Mouse (Mus musculus) heart, postnatal 25 days (tissue): ENCODE data around the gene Cog2. TPM values are rescaled to one million over a fixed set of nuclear protein-coding genes. Genes with fewer than 3 reads are reported as not detected.

Experiments
- DNase-seq: peaks from one replicate; pipeline ENCODE4 v3.0.0; 2022; ENCODE audit warnings: low spot score
- intact Hi-C: fragments of 180-260 bp; cut with DNase I; formaldehyde crosslinking; loops from one replicate; pipeline ENCODE4 v1.15.1; 2025
- total RNA-seq, 2 experiments: library from RNA; stranded (reverse); gene quantifications; 2 replicates each; pipeline ENCODE4 v1.2.3; 2021

Gene Cog2
- total RNA-seq, 2 experiments from 2014 or later, result 21.3 to 21.6 TPM

- intact Hi-C loops, result no loop called here
- no peak for DNase-seq
Observed at GRCm38 (mm10) chr8:124516039-124516438, 4.5 kb upstream of the Cog2 start.

DNA sequence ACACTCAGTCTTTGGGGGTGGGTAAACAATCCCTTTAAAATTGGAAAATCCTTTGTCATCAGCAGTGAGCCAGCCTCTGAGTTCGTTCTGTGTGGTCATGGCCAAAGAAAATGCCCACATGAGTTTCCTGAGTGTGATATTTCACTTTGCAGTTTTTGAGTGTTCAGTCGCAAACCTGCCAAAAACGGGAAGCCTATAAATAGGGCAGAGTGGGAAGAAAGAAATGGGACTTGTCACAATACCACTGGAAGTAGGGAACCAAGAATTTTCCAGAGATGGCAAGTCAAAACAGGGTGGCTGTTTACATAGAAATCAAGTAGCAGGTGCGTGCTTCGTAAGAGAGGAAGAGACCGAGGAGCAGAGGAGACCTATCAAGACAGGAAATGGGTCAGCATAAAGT is 4.0 kb upstream of the Cog2 start:
- intact Hi-C loops, result no loop called here
- no peak for DNase-seq

DNA sequence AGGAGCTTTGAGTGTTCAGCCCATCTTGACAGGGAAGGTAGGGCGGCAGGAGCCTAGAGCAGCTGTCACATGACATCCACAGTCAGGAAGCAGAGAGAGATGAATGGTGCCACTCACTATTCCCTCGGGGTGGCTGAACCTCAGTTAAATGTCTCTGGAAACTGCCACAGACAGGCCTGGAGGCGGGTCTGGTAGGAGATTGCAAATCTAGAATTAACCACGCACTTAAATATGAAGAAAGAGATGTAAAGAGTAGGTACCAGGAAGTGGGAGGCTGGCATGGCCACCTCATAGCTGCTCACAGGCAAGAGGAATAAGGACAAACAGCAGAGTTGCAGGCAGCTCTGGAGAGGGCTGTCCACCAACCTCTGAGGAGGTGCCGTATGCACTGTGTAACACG is 3.4 kb upstream of the Cog2 start:
- no peak for DNase-seq
- intact Hi-C loops, result no loop called here

- intact Hi-C loops, result no loop called here
- DNase-seq, result no peak
Observed at GRCm38 (mm10) chr8:124521946-124522345, 1.4 kb downstream of the Cog2 start.

GRCm38 (mm10) chr8:124526261-124526660 is 5.7 kb downstream of the Cog2 start:
- intact Hi-C loops, result loop anchor here (5.0 kb wide), 1 partner anchor 94 kb away; no protein-coding TSS in a partner anchor
- DNase-seq, result no peak

GRCm38 (mm10) chr8:124530076-124530475 is 9.5 kb downstream of the Cog2 start:
- intact Hi-C loops, result no loop called here
- no peak for DNase-seq

DNA sequence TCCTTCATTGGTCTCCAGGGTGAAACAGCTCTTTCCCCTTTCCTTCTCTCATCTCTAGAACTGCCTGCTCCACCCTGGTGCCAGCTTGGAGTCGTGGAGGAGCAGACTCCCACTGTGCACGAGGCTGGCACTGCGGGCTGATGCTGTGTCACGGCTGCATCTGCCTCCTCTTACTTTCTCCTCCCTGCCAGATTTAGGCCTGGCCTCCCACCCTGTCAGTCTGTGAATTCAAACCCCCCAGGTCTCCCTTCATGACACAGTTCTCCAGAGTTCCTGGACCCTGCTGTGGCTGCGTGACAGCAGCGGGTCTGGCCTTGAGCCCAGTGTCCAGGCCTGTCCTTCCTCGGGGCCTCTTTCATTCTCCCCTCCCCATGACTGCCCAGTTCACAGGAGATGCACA is 10.0 kb downstream of the Cog2 start:
- no peak for DNase-seq
- intact Hi-C loops, result no loop called here

DNA sequence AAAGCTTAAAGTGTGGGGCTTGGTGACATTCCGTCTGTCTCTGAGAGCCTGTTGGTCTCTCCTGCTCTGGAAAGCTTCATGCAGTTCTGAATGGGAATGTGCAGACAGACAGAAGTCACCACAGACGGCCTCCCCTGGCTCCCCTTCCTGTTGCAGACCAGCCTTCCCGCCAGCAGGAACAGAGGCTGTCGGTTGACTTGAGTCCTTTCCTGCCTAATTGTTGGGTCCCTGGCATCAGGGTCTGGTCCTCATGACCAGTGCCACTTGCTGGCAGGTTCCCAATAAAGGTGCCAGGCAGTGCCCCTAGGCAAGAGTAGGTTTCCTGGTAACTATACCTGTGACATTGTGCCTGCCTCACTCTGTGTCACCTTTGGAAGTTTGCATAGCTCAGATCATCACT is 10.4 kb downstream of the Cog2 start:
- intact Hi-C loops, result no loop called here
- DNase-seq, result no peak

- intact Hi-C loops, result no loop called here
- DNase-seq, result no peak
Observed at GRCm38 (mm10) chr8:124532626-124533025, 12.1 kb downstream of the Cog2 start.

- intact Hi-C loops, result no loop called here
- DNase-seq, result no peak
Observed at GRCm38 (mm10) chr8:124535451-124535850, 14.9 kb downstream of the Cog2 start.

DNA sequence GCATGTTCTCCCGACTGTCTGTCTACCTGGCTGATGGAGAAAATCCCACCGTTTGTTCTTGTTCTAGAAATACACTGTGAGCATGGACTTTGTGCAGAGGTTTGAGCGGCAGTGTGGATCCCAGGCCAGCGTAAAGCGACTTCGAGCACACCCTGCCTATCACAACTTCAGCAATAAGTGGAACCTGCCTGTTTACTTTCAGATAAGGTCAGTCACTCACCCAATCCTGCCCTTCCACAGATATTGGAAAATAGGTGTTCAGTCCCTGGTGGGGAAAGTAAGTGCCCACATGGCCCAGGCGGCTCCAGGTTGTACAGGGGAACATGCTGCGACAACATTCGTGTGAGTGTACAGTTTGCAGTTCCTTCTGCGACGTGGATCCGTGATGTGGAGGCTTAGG is 20.3 kb downstream of the Cog2 start:
- intact Hi-C loops, result no loop called here
- DNase-seq, result no peak

GRCm38 (mm10) chr8:124542001-124542400 is 21.4 kb downstream of the Cog2 start:
- DNase-seq, result no peak
- intact Hi-C loops, result no loop called here

GRCm38 (mm10) chr8:124543272-124543671 is 22.7 kb downstream of the Cog2 start:
- DNase-seq, result no peak
- intact Hi-C loops, result no loop called here

DNA sequence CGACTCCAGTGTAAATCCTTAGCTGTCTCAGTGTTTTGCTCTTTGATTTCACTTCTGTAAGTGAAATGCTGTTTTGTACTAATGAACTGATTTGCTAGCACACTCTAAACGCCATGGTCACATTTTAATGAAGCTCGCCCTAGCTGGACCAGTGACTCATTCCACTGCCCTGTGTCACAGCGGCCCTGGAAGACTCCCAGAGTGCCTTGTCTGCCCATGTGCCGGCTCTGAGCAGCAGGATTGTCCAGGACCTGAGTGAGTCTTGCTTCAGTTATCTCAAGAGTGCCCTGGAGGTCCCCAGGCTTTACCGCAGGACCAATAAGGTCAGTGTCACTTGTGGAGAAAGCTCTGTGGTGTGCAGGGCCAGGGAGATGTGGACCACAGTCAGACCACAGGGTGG is 25.8 kb downstream of the Cog2 start:
- intact Hi-C loops, result no loop called here
- no peak for DNase-seq

DNA sequence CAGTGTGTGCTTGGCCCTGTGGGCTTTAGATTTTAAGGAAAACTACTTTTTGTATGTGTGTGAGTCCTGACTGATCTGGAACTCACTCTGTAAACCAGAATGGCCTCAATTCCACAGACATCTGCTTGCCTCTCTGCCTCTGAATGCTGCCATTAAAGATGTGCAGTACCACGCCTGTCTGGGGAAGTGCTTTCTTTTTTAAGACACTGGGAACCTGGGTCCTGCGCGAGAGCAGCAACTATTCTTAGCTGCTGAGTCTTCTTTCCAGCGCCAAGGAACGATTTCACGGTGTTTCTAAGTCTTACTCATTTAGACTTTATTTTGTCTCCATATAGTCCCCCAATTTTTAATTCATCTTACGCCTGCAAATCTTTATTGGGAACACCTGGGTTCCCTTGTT is 26.2 kb downstream of the Cog2 start:
- no peak for DNase-seq
- intact Hi-C loops, result no loop called here

- intact Hi-C loops, result no loop called here
- no peak for DNase-seq
Observed at GRCm38 (mm10) chr8:124547269-124547668, 26.7 kb downstream of the Cog2 start.

DNA sequence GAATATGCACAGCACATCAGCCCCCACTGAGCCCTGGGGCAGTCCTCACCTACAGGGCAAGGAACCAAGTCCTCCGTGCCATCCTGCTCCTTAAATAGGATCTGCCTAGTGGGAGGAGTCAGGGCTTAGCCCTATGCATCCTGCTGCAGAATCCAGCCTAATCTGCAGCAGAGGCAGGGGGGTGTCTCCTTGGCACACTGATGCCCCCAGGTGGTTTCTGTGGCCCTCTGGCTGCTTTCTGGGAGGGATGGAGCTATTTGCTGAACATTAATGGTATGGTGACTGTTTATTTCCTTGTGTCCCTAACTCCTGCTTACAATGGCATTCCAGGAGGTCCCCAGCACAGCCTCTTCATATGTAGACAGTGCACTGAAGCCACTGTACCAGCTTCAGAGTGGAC is 27.6 kb downstream of the Cog2 start:
- intact Hi-C loops, result no loop called here
- DNase-seq, result no peak

DNA sequence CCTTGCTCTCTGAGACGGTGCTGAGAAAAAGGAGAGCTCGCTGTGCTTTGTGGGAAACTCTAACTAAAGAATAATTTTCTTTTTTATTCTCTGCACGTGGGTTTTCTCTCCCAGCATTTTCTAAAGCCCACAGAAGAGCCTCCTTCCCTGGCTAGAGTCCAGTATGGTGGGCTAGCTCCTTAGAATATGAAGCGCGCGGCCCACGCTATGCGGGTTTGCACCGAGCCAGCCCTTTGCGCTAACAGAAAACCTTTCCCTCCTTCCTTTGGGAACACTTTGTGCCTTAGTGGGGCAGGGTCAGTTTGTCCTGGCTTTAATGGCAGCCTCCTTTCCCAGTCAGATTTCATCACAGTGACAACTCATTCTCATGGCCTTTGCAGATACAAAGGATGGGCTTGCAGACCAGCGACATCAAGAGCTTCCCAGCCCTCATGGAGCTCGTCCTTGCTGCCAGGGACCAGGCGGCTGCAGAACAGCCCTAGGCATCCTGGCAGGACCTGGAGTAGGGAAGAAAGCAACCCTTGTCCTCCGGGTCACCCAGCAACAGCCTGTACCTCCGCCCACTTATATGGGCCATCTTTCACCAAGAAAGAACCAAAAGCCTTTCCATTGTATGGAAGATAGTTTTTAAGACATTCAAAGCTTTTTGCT is 30.6 kb downstream of the Cog2 start:
- DNase-seq, result no peak
- intact Hi-C loops, result no loop called here

DNA sequence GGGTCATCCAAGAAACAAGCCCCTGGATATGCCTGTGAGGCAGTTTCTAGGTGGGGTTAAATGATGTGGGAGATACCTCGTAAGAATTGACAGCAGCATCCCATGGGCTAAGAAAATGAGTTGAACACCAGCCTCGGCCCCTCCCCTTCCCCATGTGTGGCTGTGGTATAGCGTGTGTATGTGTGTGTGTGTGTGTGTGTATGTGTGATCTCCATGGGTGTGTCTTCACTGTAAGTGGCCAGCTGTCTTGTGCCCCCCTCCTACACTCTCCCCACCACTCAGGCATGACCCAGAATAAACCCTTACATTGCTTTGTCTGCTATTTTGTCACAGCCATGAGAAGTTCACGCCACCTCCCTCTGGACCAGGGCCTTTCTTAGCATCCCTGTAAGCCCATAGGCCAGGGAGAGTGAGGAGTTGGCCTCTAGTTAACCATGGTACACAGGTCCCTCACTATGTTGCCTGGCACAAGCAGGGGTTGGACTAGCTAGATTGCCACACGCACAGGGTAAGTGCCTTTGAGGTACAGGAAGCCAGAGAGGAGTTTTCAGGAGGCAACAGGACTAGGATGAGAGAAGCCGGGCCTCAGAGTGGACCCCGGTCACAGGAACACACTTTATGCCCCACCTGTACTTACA is 34.7 kb downstream of the Cog2 start:
- no peak for DNase-seq
- intact Hi-C loops, result no loop called here

GRCm38 (mm10) chr8:124556164-124556563 is 35.6 kb downstream of the Cog2 start:
- intact Hi-C loops, result no loop called here

DNA sequence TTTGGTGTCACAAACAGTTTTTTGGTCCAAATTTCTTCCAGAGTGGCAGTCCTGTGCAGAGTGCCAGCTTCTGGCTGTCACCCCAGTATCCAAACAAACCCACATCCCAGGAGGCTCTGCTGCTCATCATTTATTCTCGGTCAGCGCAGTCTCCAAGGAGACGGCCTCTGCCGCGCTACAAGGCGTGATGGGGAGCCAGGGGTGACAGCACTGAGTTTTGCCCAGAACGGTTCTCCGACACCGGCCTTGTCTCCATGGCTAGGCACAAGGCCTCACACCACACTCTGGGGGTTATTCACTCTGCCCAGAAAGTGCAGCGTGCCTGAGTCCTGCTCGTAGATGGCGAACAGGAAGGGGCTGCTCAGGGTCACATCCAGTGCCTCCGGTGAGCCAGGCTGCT is 36.1 kb downstream of the Cog2 start:
- intact Hi-C loops, result no loop called here

More at GRCm38 (mm10) chr8:124556164-124556563, 35.6 kb downstream of the Cog2 start:
- DNase-seq, result no peak

DNA sequence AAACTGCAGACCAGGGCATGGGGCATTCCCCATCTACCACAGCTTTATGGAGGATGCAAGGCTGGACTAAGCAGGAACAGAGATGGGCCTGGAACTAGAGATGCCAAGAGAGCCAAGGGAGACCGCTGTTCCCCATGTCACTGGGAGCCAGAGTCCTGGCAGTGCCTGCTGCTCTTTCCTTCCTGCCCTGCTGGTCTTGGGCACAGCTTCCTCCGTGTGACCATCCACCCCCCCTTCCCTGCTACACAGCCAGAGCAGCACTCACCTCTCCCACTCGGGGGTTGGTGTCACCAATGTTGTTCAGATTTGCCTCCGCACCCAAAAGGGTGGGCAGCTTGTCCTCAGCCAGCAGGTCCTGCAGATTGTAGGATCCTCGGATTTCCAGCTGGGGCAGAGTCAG is 36.9 kb downstream of the Cog2 start:
- intact Hi-C loops, result no loop called here
- DNase-seq, result no peak

More for the DNA sequence above, 36.1 kb downstream of the Cog2 start:
- no peak for DNase-seq
